Mouse (Mus musculus) cerebellum, adult 2 months (tissue): ENCODE measurements around the gene 6430628N08Rik. TPM values are rescaled to one million over a fixed set of nuclear protein-coding genes. Genes with fewer than 3 reads are reported as not detected.

Experiments used
- DNase-seq, 2 experiments: peaks; one replicate each; pipeline ENCODE4 v3.0.0; 2021
- H3K27ac ChIP-seq: fragments of 200-500 bp; 2 replicates; pipeline ENCODE4 v1.5.1; 2012; ENCODE audit warnings: low read length, control low read depth, inconsistent platforms; ENCODE audit not compliant: insufficient read depth
- H3K27me3 ChIP-seq: fragments of 200-500 bp; 2 replicates; pipeline ENCODE4 v1.6.1; 2012; ENCODE audit warnings: inconsistent platforms, mild to moderate bottlenecking, low read length, moderate library complexity; ENCODE audit not compliant: control insufficient read depth, insufficient read depth
- H3K4me1 ChIP-seq: fragments of 200-500 bp; 2 replicates; pipeline ENCODE4 v1.6.1; 2011; ENCODE audit warnings: low read length; ENCODE audit not compliant: control insufficient read depth, insufficient read depth
- H3K4me3 ChIP-seq: fragments of 200-500 bp; replicated peaks from 2 replicates; pipeline ENCODE3; 2011; ENCODE audit warnings: mild to moderate bottlenecking, low read depth, low read length, control low read depth; ENCODE audit not compliant: insufficient read depth
- CTCF ChIP-seq: fragments of 200-500 bp; IDR thresholded peaks from 2 replicates; pipeline ENCODE4 v1.5.1; 2011; ENCODE audit warnings: low read depth, mild to moderate bottlenecking, control low read depth, low read length, moderate library complexity, borderline replicate concordance; ENCODE audit not compliant: insufficient read depth
- POLR2A ChIP-seq: fragments of 200-500 bp; IDR thresholded peaks from 2 replicates; pipeline ENCODE4 v1.6.1; 2011; ENCODE audit warnings: low read length, control low read depth, borderline replicate concordance; ENCODE audit not compliant: insufficient read depth
- WGBS: fragments of 180-500 bp; shearing (Covaris S2); methylation state at CpG from one replicate; pipeline ENCODE4 v1.1.7; 2018; 5-methylcytosine and 5-hydroxymethylcytosine counted together
- polyA plus RNA-seq: library from polyadenylated mRNA; depleted of rRNA; stranded (reverse); fragments of >200 nt; gene quantifications from 2 replicates; pipeline ENCODE4 v1.2.3, GENCODE M21; 2012; rRNA removed

Gene 6430628N08Rik
- polyA plus RNA-seq, 1 experiment, result 0.23 TPM

- H3K4me1 ChIP-seq, result peaks cover 4% of the 10 kb centered on the region; the same call in 1 of the 2 replicates
- H3K27me3 ChIP-seq, result peaks cover 21% of the 10 kb centered on the region; the same call in 1 of the 2 replicates
- no peak overlapping the region for H3K4me3 ChIP-seq
- TF ChIP-seq CTCF (no peak), POLR2A (no peak)
- no peak overlapping the region for H3K27ac ChIP-seq
- peak in 1 of 2 experiments; percentile 14 for DNase-seq
- 23% methylated on average over 19 of the region's 19 CpGs for WGBS
Measured at GRCm38 (mm10) chr4:115937061-115937976, 46.9 kb downstream of the 6430628N08Rik start.

GRCm38 (mm10) chr4:115938276-115939160 is 48.1 kb downstream of the 6430628N08Rik start:
- DNase-seq, result peak; percentile 31 to 72
- Histone ChIP-seq H3K4me1 (peaks cover 4% of the 10 kb centered on the region; the same call in 1 of the 2 replicates), H3K27me3 (peaks cover 21% of the 10 kb centered on the region; the same call in 1 of the 2 replicates), H3K4me3 (no peak overlapping the region), H3K27ac (no peak overlapping the region)
- TF ChIP-seq CTCF (no peak), POLR2A (no peak)
- WGBS, result 7% methylated on average over 37 of the region's 37 CpGs

GRCm38 (mm10) chr4:115939295-115940102 is 49.0 kb downstream of the 6430628N08Rik start, which contains the start of gene Dmbx1:
Gene Dmbx1, minus strand, starts transcription at chr4:115939926.
- DNase-seq, result peak; percentile 20 to 41
- H3K4me1 ChIP-seq, result peaks cover 4% of the 10 kb centered on the region; the same call in 1 of the 2 replicates

GRCm38 (mm10) chr4:115940681-115941080 is 50.2 kb downstream of the 6430628N08Rik start:
- no peak for DNase-seq
- H3K27ac ChIP-seq, result no peak overlapping the region
- TF ChIP-seq CTCF (no peak), POLR2A (no peak)
- H3K27me3 ChIP-seq, result peaks cover 21% of the 10 kb centered on the region; the same call in 1 of the 2 replicates
- peaks cover 4% of the 10 kb centered on the region; the same call in 1 of the 2 replicates for H3K4me1 ChIP-seq
- 23% methylated on average over 3 of the region's 3 CpGs for WGBS
- H3K4me3 ChIP-seq, result no peak overlapping the region

More at GRCm38 (mm10) chr4:115939295-115940102, 49.0 kb downstream of the 6430628N08Rik start, which contains the start of gene Dmbx1:
- peak within 1 kb of the TSS; percentile 13 for H3K4me3 ChIP-seq
- TF ChIP-seq CTCF (no peak), POLR2A (no peak)
- H3K27ac ChIP-seq, result no peak within 1 kb of the TSS
- peaks cover 21% of the 10 kb centered on the region; the same call in 1 of the 2 replicates for H3K27me3 ChIP-seq
- WGBS, result 1% methylated on average over 71 of the region's 71 CpGs

- no peak overlapping the region for H3K4me3 ChIP-seq
- TF ChIP-seq CTCF (no peak), POLR2A (no peak)
- 20% methylated on average over 9 of the region's 9 CpGs for WGBS
- no peak for DNase-seq
- no peak overlapping the region for H3K27ac ChIP-seq
- H3K4me1 ChIP-seq, result peaks cover 4% of the 10 kb centered on the region; the same call in 1 of the 2 replicates
- peaks cover 18% of the 10 kb centered on the region; the same call in 1 of the 2 replicates for H3K27me3 ChIP-seq
Measured at GRCm38 (mm10) chr4:115941242-115941820, 50.9 kb downstream of the 6430628N08Rik start.

GRCm38 (mm10) chr4:115943669-115944314 is 53.3 kb downstream of the 6430628N08Rik start:
- Histone ChIP-seq H3K4me1 (peaks cover 4% of the 10 kb centered on the region; the same call in 1 of the 2 replicates), H3K27me3 (peaks cover 11% of the 10 kb centered on the region; the same call in 1 of the 2 replicates), H3K27ac (no peak overlapping the region), H3K4me3 (no peak overlapping the region)
- TF ChIP-seq CTCF (no peak), POLR2A (no peak)
- WGBS, result 2% methylated on average over 41 of the region's 41 CpGs
- no peak for DNase-seq

Other genes starting within 250 kb of the 6430628N08Rik start
- 0.11 and 0.27 TPM in 2 replicates for gene Cyp4b1, start 242.9 kb upstream of the 6430628N08Rik start, polyA plus RNA-seq
- 46.7 and 52.5 TPM in 2 replicates for gene Efcab14, start 152.9 kb upstream of the 6430628N08Rik start, polyA plus RNA-seq
- 0.43 TPM in 2 replicates for gene Tex38, start 109.6 kb upstream of the 6430628N08Rik start, polyA plus RNA-seq
- gene Atpaf1, start 105.9 kb upstream of the 6430628N08Rik start, polyA plus RNA-seq, result 71.2 and 81.2 TPM in 2 replicates
- 9.4 and 11.1 TPM in 2 replicates for gene Mob3c, start 62.6 kb upstream of the 6430628N08Rik start, polyA plus RNA-seq
- gene Mknk1, start 51.5 kb upstream of the 6430628N08Rik start, polyA plus RNA-seq, result 58.3 and 60.0 TPM in 2 replicates
- gene Kncn, start 6.3 kb upstream of the 6430628N08Rik start, polyA plus RNA-seq, result 0.08 and 0.14 TPM in 2 replicates
- gene Dmbx1, start 49.3 kb downstream of the 6430628N08Rik start, polyA plus RNA-seq, result 1.3 TPM in 2 replicates
- gene Faah, start 127.3 kb downstream of the 6430628N08Rik start, polyA plus RNA-seq, result 61.8 TPM in 2 replicates
- 9.9 and 10.5 TPM in 2 replicates for gene Nsun4, start 163.2 kb downstream of the 6430628N08Rik start, polyA plus RNA-seq
- 830 and 872 TPM in 2 replicates for gene Uqcrh, start 184.4 kb downstream of the 6430628N08Rik start, polyA plus RNA-seq
- 34.6 and 36.6 TPM in 2 replicates for gene Lrrc41, start 184.6 kb downstream of the 6430628N08Rik start, polyA plus RNA-seq
- 2.6 and 3.2 TPM in 2 replicates for gene Rad54l, start 233.0 kb downstream of the 6430628N08Rik start, polyA plus RNA-seq
- gene Pomgnt1, start 233.2 kb downstream of the 6430628N08Rik start, polyA plus RNA-seq, result 71.7 and 76.4 TPM in 2 replicates